Mouse (Mus musculus): ENCODE results near the gene Henmt1.

DNA sequence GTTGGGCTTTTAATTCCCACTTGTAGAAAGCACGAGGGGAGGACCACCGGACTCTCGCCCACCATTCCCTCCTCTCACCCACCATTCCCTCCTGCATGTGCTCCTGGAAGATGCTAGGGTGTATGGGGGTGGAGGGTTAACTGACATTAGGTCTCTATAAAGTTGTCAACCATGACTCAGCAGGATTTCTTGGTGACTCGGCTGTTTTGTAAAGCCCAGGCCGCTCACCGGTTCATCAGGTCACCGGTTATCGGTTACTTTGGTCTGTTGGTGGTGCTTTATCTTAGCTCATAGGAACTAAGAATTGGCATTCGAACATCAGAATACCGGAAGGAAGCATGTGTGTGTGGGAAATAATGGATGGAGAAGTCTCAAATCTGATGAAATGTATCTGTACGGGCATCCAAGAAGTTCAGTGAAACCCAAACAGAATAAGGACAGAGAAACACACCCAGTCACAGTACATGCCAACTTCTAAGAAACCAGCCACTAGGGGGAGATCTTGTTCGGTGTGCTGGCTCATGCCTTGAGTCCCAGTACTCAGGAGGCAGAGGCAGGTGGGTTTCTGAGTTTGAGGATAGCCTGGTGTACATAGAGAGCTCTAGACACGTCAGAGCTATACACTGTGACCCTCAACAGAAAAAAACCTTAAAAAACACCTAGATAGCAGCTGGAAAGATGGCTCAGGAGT lies 37.8 kb downstream of the Henmt1 start:
- TF ChIP-seq TAL1 (IDR thresholded peaks at IDR 0.05; ENCODE audit: low read length): no peak
- no peak for TF ChIP-seq GATA1 (IDR thresholded peaks at IDR 0.05; ENCODE audit: low read length)
